Mouse (Mus musculus) ES-E14 (cell line): ENCODE measurements around the gene Scn2b.

Source experiments
- CHD2 ChIP-seq: IDR thresholded peaks from 2 replicates; pipeline ENCODE4 v1.6.1; 2014; ENCODE audit warnings: mild to moderate bottlenecking, low read depth, low read length, inconsistent platforms
- MAFK ChIP-seq: IDR thresholded peaks from 2 replicates; pipeline ENCODE4 v1.6.1; 2014; ENCODE audit warnings: mild to moderate bottlenecking, low read depth, low read length, inconsistent platforms; ENCODE audit not compliant: insufficient read depth

GRCm38 (mm10) chr9:45179282-45179681 is 61.7 kb downstream of the Scn2b start:
- TF ChIP-seq CHD2 (no peak), MAFK (no peak)
